Mouse (Mus musculus) kidney, adult 11 months (tissue): ENCODE measurements around the gene Vps8.
"Not testable (repeated sequence)": the region's sequence is repeated elsewhere in the genome, so short reads cannot be mapped to it uniquely, and the experiment has no call there.

Source experiments
- DNase-seq: peaks from one replicate; pipeline ENCODE4 v3.0.0; 2022

Gene Vps8

DNA sequence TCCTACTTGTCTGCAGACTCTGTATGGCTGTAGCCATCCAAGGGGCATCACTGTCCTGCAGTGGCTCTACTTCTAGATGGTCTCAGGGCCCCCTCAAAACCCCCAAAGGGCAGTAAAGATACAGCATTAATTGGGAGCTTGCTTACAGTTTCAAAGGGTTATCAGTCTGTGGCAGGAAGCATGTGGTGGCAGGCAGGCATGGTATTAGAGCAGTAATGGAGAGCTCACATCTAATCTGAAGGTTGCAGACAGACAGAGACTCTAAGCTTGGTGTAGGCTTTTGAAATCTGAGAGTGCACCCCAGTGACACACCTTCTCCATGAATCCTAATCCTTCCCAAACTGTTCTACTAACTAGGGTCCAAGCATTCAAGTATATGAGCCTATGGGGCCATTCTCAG is 211.5 kb downstream of the Vps8 start:
- no peak for DNase-seq

DNA sequence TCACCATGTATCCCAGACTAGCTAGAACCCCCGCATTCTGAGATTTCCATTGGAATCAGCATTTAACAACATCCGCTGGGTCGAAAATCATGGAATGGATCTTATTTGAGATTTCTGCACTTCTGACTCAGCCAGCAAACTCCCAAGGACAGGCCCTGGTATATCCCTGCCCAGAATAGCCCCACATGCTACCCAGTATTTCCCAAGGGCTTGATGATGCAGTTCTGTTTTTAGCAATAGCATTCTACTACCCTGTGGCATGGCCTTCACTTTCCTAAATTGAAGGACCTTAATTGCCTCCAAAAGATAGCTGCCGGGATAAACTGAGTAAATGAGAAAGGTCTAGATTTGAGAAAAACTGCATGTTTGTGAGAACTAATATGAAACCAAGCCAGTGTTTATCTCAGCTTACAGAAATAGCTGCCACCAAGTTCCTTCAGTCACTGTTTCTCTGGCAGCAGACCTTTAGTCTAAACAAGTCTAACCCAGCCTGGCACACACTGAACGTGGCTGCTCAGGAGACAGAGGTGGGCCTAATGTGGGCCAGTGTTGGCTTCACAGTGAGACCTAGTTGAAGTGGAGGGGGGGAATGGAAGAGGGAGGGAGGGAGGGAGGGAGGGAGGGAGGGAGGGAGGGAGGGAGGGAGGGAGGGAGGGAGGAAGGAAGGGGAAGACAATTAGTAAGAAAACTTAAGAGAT is 213.4 kb downstream of the Vps8 start:
- no peak for DNase-seq

DNA sequence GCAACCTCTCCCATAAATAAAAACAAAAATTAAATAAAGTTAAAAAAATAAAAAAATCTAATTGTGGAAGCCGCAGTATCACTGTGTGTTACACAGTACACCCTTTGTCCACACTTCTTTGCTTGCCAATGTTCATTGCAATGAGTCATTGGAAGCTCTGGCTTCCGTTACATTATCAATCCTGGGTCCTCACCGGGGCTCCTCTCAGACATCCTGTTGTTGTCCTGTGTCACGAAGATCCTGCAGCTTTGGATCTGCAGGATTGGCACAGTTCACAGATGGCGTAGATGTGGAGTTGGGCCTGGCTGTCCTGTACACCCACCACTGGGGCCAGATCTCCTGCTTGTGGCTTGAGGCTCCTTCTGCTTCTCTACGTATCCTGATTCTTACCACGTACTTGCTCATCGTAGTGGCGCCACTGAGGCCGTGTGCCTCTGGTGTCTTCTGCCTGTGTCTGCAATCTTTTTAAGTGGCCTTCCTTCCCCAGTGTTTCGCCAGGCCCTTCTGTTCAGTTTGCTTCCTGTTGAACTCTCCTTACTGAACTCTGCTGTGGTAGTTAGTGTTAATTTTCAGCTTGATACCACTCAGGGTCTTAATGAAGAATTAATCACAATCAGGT is 214.4 kb downstream of the Vps8 start:
- DNase-seq: no peak

DNA sequence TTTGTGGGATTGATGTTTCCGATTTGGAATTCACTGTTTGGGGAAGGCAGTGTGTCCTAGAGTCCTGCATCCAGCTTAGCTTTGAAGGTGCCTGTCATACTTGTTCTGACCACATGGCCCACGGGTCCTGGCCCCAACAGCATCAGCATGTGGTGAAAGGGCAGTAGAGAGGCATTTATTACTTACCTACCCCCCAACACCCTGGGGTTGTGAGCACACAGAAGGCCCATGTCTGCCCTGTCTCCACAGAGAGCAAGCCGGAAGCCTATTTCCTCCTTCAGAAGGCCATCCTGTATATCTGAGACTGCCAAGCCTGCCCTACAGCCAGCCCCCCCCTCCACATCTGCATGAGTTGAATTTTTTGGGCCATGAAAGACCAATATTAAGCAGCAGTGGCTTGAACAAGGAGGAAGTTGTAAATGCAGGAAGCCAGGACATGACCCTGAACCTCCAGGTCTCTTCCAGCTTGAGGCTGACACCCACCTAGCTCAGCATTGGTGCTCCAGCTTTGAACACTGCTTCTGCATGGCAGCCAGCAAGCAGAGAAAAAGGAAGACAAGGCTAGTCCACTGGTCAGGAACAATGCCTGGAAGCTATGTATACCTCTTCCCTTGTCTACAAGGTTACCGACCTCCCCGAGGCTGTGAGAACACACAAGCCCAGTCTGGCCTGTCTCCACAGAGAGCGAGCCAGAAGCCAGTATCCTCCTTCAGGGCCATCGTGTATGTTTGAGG is 218.0 kb downstream of the Vps8 start:
- DNase-seq: peak; percentile 41

DNA sequence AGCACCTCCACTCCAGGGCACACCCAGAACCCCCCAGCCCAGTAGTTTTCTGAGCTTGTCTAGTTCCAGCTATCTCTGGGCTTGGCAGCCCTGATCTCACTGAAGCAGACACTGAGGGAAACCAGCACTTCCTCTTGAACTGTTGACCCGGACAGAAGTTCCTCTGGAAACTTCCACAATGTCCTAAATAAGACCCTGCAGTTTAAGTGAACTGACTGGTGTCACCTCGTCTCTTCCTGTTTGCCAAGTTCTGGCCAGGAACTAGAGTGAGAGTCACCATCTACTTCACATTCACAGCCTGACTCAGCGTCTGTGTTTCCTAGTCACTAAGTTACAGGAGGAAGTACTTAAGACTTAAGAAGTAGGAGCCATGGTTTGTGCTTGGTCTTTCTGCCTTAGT is 219.0 kb downstream of the Vps8 start:
- peak; percentile 64 for DNase-seq

DNA sequence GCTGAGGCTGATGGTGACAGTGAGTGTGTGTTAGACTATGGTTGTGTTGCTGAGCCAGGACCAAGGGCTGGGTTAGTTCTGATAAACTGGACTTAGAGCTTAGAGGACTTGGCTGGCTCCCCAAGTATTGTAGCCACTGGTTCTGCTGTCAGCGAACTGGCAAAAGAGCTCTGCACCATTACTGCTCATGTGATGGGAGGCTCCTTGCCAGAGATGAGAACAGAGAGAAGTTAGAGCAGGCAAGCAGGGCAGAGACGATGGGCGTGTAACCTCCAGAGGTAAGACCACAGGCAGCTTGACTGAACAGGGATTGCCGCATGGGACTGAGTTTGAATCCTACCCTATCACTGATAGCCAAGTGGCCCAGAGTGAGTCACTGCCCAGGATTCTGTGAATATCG is 220.0 kb downstream of the Vps8 start:
- peak; percentile 64 for DNase-seq

DNA sequence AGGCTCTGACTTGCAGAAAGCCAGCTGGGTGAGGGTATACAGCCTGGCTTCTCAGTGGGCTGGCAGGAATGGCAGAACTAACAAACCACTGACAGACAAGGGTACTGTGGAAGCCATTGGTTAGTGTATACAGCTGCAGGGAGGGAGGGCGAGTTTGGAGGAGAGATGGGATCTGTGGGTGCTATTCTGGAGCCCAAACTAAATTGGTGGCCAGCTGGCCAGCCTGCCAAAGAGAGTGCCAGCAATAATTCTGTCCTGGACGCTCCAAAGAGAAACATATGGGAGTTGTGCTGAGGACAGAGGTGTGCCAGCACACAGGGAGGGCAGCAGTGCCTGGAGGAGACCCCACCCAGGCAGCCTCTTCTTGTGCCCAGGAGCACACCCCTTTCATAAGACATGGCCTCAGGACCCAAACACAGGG is 220.7 kb downstream of the Vps8 start:
- no peak for DNase-seq

DNA sequence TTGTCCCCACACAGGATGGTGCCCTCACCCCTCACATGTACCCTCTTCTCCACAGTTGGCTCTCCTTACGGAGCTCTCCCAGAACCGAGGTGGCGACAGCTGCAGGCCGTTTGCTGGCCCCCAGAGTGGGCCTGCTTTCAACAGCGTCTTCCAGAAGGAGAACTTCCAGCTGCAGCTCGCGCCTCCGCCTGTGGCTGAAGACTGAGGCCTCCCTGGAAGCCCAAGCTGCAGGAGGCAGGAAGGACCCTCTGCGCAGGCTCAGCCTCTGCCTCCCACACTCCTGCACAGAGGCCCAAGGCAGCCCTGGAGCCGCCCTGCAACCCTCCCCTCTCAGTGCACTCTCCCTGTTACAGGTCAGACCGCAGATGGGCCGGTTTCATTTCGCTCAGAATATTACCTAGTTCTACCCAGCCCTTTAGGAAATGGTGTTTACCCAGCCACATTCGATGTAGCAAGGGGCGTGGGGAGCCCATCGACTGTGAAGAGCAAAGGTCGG is 221.2 kb downstream of the Vps8 start:
- peak; percentile 85 for DNase-seq

DNA sequence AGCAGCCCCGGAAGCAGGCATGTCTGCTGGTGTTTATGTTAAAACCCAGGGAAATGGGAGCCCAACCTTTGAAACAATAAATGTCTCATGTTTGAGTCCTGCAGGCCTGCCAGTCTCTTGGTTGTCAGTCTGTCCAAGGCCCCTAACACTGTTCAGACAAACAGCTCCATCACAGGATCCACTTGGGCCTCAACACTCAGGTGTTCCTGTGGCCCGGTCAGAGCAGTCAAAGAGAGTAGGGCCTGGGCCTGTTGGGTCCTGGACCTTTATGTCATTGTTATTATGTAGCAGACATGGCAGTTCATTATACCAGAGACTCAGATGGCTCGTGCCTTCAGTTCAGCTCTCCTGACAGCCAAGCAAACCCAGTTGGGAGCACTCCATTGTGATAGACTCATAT is 221.7 kb downstream of the Vps8 start:
- no peak for DNase-seq

DNA sequence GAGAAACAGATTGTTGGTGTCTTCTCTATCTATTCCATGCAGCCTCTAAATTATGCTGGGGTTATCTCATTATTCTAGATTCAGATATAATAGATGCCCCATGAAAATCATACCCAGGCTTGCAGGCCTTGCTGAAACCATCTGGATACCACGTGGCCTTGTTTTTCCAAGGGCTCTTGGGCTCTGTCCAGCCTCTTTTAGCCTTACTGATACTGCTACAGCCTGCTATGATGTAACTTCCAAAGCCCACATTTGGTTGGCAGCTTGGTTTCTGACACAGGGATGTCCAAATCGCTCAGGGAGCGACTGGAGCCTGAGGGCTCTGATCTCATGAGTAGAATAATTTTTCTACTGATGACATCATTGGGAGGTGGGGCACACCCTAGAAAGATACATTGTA is 223.0 kb downstream of the Vps8 start:
- no peak for DNase-seq

DNA sequence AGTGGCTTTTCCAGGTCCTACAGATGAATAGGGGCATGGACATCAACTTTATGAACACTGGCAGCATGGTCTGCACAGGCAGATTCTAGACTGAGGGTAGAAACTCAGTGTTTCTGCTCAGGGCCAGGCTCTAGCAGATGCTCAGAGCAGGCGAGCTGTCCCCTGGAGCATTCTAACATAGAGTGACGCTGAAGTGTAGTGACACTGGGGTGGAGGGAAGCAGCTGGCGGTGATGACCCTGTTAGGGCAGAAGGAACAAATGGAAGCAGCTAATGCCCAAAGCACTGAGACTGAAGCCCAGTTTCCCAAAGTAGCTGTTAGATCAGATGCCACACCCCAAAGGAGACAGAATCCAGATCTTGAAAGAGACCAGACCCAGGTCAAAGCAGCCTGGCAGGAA is 223.6 kb downstream of the Vps8 start:
- no peak for DNase-seq

DNA sequence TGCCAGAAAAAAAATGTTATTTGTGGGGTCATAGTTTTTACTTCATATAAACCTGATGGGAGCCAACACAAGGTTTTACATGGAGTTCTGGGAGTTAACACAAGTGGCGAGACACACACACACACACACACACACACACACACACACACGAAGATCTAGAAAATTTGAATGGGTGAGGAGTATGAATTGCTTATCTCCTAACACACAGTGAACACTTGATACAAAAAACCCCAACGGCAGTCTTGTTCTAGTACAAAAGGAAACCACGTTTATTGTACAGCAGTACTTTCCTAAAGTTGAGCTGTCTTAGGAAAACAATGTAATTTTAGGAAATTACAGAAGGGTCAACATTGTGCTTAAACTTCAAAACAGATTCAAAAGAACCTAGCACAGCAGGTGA is 225.9 kb downstream of the Vps8 start:
- DNase-seq: no peak

DNA sequence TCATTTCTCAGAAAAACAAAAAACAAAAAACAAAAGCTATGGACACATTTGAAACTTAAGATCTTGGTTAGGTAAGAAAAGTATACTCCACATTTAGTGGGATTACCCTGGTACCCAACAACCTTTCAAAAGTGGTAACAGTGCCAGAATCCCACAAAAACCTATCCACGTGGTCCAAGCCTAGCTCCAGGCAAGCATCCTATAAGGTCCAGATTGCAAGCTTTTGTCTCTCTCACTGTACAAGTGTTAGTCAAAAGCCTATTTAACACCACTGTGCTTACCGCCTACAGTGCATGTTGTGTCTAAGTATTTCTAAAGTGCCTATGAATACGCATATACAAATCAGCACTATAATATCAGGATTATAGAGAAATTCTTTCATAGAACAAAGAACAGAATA is 227.4 kb downstream of the Vps8 start:
- no peak for DNase-seq

DNA sequence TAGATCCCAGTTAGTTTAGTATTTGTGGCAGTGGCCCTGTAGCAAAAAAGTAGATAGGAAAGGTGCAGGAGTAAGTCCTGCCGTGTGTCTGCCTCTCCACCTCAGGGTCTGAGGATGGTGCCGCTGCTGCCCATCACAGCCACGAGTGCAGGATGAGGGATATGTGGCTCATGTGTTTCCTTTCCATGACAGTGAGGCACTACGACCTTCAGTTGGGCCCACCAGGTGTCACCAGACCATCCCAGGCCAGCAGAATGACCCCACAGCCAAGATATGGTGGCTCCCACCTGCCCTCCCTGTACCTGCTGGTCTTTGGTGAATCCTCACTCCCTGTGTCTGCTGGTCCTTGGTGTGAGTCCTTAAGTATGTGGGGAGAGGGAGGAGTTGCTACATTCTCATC is 228.2 kb downstream of the Vps8 start:
- no peak for DNase-seq

DNA sequence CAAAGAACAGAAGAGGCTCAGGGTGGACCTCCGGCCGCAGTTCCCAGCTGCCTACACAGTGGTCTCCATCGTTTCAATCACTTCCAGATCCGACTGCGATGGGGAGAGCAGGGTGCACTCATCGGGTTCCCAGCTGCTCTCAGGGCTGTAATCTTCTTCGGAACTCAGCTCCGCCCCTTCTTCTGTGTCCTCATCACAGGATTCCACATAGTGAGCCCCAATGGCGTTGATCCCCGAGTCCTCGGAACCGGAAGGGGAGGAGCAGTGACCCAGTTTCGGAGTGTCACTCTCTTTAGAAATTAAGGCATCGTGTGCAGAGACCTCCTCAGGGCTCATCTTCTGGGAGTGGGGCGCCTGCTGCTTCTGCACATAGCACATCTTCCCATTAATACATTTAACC is 230.2 kb downstream of the Vps8 start:
- DNase-seq: no peak

DNA sequence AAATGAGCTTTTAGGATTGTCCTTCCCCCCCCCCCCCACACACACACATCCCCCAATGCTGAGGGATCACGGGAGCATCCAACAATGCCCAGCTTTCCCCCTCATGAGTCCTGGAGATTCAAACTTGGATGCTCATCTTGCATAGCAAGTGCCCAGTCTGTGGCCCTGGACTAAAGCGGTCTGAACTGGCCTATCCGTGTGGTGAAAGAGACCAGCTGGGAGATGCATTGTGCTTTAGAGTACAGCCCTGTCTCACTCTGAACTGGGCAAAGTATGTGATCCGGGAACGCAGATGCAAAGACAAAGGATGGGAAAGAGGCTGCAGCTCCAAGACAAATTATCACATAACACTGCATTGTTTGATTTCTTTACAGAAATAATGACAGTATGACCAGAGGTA is 231.5 kb downstream of the Vps8 start:
- DNase-seq: no peak

DNA sequence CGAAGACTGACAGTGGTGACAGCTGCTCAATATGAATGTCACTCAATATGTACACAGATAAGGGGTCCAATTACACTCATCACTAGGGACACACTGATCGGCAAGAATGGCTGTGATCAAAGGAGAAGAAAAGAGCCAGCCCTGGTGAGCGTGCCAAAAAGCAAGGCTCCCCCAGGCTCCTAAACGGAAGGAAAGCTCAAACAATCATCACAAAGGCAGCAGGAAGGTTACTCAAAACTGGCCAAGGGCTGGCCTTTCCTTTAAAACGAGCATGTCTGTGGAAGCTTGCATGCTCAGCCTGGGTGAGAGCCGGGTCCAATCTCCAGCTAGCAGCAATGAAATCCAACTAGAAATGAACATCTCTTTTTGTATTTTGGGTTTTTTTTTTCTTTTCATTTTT is 232.4 kb downstream of the Vps8 start:
- peak; percentile 43 for DNase-seq

DNA sequence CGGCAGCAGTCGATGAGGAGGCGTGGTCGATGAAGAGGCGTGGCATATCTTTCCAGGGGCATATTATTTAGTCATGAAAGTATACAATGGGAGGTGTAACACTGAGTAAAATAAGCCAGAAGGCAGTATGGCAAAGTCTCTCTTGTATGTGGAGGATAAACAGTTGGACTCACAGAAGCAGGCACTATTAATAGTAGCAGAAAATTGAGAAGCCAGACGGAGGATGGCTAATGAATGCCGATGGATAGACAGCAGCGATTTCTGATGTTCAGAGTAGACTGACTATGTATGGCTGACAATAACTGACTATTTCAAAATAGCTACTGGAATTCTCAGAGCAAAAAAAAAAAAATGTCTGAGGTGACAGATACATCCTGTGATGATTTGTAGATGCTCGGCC is 233.0 kb downstream of the Vps8 start:
- no peak for DNase-seq

DNA sequence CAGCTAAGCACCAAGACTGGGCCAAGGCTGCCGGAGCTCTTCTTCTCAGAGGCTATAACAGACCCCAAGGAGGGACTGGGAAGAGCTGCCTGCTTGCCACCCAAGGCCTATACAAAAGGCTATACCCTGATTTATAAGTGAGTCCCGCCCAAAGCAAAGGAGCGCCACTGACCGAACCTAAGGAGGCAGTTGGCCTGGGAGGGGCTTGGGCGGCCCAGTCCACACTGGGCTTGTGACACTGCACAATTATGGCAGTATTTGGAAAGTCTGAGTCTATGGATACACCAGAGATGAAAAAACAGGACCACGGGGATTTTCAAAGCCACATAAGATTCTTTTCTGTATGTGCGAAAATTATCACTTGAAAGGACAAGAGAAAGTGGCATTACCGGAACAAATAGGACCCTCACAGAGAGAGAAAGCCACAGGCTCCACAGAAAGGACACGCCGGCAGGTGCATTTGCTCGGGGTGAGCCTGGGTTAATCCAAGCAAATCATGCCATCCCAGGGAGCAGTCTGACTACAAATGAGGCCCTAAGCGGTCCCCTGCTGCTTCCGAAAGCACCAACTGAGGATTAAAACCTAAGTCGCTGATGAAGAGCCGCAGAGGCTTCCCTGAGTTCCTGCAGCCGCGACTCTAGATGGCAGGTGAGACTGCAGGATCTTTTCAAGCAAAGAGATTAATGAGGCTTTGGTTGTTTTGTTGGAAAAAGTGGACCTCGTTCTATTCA is 241.9 kb downstream of the Vps8 start:
- DNase-seq: no peak

DNA sequence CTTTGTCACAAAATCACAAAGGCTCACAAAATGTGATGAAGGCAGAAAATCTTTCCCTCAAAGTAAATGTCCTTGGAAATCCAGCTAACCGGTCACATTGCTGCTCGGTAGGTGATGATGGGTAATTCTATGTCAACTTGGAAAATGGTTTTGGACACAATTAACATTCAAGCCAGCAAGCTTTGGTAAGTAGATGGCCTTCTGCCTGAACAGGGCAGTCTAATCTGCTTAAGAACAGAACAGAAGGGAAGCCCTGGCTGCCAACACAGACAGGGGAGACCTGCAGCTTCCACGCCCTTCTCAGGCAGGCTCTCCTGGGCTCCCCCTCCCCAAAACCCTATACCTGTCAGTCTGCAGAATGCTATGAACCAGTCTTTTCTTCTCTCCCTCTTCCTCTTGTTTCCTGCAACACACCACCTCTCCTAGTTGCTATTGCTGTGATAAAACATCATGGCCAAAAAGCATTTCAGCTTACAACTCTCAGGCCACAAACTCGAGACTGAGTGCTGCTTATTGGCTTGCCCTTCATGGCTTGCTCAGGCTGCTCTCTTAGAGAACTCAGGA is 242.6 kb downstream of the Vps8 start:
- DNase-seq: no peak

DNA sequence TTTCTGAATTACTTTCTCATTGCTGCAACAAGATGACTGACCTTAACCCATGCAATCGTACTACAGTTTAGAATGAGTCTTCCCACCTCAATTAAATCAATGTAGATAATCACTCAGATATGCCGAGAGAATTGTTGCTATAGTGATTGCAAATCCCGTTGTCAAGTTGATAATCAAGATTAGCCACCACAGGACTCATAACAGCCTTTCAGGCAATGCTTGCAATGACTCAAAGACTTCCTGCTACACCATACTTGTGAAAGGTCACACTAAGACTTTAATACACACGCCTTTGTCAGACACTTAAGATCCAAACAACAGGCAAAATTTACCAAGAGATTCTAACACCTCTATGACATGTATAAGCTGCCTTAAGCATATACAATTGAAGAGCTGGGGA is 249.0 kb downstream of the Vps8 start:
- no peak for DNase-seq

DNA sequence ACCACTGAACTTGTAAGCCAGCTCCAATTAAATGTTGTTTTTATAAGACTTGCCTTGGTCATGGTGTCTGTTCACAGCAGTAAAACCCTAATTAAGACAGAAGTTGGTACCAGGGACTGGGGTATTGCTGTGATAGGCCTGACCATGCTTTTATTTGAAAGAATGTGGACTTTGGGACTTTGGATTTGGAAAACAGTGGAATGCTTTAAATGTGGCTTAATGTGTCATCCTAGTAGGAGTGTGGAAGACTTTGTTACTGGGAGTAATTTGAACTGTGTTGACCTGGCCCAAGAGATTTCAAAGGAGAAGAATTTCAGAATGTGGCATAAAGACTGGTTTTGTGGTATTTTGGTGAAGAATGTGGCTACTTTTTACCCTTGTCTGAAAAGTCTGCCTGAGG is 250.1 kb downstream of the Vps8 start:
- not testable (repeated sequence) for DNase-seq

DNA sequence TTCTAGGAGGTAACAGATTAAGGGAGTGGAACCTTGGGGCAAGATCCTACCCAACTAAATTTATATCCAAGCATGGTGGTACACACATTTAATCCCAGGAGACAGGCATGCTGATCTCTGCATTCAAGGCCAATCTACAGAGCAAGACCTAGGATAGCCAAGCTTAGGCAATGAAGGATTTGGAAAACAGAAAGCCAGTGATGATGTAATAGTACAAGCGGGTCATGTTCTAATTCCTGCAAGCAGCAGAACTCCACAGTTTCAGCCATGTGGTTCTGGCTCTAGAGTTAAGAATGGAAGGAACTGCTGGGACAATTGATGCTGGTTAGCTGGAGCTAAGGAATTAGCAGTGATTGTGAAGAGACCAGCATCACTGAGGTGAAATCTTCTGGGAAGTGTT is 250.7 kb downstream of the Vps8 start:
- not testable (repeated sequence) for DNase-seq
